Mouse (Mus musculus) gastrocnemius, adult 2 months (tissue): ENCODE measurements around the gene Dnah7c. TPM values are rescaled to one million over a fixed set of nuclear protein-coding genes. Genes with fewer than 3 reads are reported as not detected.

Experiments
- DNase-seq: peaks from one replicate; pipeline ENCODE4 v3.0.0; 2022
- H3K27ac ChIP-seq: fragments of 200-600 bp; 2 replicates; pipeline ENCODE4 v1.8.1; 2022; ENCODE audit warnings: mild to moderate bottlenecking
- H3K4me3 ChIP-seq: fragments of 200-600 bp; 2 replicates; pipeline ENCODE4 v1.8.1; 2022; ENCODE audit warnings: mild to moderate bottlenecking, moderate library complexity
- CTCF ChIP-seq: fragments of 200-600 bp; IDR thresholded peaks from 2 replicates; pipeline ENCODE4 v1.8.1; 2022; ENCODE audit warnings: antibody characterized with exemption, mild to moderate bottlenecking, moderate library complexity
- intact Hi-C: fragments of 180-260 bp; cut with DNase I; formaldehyde crosslinking; loops from one replicate; pipeline ENCODE4 v1.15.1; 2025
- total RNA-seq, 2 experiments: library from RNA; stranded (reverse); gene quantifications; 2 replicates each; pipeline ENCODE4 v1.2.3; 2021

Gene Dnah7c
- total RNA-seq, 2 experiments from 2014 or later: 0.22 TPM; not detected in 1

DNA sequence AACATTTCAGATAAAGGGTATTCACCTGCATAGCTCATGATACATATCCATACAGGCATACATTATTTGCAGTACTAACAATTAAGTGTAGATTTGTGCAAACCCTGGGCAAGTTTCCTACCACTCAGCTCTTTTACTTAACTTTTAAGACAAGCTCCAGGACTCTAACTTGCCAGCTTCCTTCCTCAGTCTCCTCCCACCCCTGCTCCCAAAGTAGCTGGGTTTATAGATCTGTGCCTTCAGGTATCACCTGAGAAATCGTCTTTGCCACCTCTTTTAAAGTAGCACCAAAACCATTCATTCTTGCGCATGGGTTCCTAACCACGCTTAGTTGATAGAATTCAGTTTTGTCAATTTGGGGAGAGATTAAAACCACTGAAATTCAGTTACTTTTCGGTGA, 426.2 kb downstream of the Dnah7c start:
- DNase-seq: no peak
- intact Hi-C loops: loop anchor here (5.0 kb wide), 2 partner anchors 66 to 121 kb away; no protein-coding TSS in a partner anchor
- H3K4me3 ChIP-seq: peak overlapping the region; percentile 97; the same call in 1 of the 2 replicates
- TF ChIP-seq CTCF: no peak
- peak overlapping the region; percentile 99; the same call in 1 of the 2 replicates for H3K27ac ChIP-seq

DNA sequence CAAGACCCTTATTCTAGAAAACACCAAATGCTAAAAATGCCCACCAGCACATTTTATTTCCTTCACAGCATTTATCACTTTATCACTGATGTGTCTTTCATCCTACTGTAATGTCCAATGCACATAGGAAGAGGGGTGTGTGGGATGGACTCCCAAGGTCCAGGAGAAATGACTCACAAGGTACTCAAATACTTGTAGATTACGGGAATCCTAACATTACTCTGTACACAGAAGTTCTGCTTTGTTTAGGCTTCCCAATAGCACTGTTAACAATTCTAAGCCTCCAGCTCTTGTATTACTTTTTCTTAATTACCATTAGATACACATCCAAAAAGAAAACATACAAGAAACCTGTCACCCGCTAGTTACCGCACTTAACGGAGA, 426.8 kb downstream of the Dnah7c start:
- TF ChIP-seq CTCF: no peak
- H3K4me3 ChIP-seq: peak overlapping the region; percentile 97
- intact Hi-C loops: loop anchor here (5.0 kb wide), 2 partner anchors 65 to 120 kb away; no protein-coding TSS in a partner anchor
- no peak for DNase-seq
- peak overlapping the region; percentile 99 for H3K27ac ChIP-seq

DNA sequence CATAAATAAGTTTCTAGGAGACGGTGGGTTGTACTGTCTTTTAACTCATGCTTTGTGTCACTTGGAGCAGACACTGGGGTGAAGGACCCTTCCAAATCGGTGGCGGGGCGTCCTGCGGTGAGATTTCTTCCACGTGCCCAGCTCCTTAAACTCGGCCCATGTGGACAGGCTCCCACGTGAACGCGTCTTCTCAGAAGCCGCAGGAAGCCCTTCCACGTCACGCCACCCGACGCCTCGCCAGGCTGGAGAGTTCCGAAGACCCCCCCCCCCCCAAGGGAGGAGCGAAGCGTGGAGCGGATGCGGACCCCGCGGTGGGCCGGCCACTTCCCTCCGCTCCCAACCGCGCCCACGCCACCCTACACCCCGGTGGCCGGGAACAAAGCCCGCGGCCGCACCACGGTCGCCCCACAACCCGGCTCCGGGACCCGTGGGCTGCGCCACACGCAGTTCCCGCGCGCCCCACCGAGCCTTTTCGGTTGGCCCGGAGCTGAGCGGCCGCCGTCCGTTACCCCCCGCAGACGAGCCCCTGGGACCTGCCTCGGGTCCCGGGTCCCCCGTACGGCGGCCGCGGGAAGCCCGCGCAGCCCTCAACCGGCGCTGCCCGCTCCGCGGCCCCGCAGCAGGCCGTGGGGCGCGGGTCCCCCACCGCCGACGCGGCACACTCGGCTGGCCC, 427.3 kb downstream of the Dnah7c start:
- Histone ChIP-seq H3K27ac (peak overlapping the region; percentile 99), H3K4me3 (peak overlapping the region; percentile 97)
- TF ChIP-seq CTCF: no peak
- peak; percentile 74 for DNase-seq
- intact Hi-C loops: loop anchor here (5.0 kb wide), 2 partner anchors 65 to 120 kb away; no protein-coding TSS in a partner anchor

DNA sequence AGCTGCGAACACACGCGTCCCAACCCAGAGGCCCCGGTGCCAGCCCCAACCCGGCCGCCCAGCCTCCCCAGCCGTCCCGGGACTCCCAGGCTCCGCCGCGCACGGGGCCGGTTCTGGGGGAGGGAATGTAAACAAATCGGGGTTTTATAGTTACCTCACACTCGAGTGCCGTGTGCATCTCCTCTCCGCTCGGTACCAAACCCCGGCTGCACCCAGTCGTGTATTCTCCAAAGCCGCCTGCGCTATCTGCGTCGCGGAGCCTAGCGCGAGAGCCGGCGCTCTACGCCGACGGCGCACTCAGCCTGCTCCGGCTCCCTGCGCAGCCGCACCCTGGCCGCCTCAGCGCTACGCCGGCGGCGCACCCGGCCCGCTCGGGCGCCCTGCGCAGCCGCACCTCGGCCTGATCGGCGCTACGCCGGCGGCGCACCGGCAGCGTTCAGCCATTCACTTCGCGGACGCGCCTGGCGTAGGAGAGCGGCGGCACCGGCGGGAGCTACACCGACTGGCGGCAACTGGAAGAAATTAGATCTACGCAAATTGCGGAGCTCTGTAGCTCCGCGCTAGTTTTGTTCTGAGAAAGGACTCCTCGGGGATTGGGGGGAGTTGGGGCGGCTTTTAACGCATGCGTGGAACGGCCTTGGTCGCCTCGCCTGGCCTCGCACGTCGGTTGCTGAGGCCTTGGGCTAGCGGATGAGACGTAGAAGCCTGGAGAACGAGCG, 428.1 kb downstream of the Dnah7c start:
- peak; percentile 97 for DNase-seq
- H3K27ac ChIP-seq: peak overlapping the region; percentile 99
- intact Hi-C loops: loop anchor here (5.0 kb wide), 2 partner anchors 64 to 119 kb away; no protein-coding TSS in a partner anchor
- peak overlapping the region; percentile 97 for H3K4me3 ChIP-seq
- TF ChIP-seq CTCF: no peak

DNA sequence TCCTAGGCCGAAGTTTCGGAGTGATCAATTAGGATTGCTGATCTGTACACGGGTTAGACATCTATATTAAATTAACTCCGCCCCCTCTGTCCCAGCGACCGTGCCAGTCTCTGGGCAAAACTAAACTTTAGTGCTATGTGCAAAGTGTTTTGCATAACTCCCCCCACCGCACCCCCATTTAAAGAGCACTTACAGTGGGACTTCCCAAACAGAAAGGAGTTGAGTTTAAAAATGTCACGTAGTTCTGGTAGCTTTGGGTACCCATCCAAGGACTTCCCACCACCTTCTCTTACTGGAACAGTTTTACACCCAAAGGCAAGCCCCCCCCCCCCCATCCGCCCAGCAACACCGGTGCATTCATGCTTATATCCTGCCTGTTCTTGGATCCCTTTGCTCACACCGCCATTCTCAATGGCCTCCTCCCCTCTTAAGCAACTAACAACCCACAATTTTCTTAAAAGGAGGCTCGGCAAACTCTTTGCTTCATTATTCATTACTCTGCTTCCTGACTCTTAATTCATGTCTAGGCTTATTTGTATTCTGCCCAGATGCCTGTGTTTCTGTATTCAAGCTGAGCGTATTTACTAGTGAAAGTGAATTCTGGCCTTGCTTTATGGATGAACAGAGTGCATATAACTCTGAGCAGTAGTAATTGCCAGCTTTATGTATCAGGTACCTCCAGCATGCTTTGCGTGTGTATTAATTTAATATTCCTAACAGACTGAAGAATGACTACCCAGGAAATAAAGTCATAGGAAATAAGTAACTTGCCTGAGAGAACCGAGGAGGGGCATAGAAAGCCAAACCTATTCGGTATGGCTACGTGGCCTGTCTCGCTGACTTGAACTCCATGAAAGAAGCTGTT, 428.9 kb downstream of the Dnah7c start:
- intact Hi-C loops: loop anchor here (5.0 kb wide), 2 partner anchors 63 to 118 kb away; no protein-coding TSS in a partner anchor
- no peak for DNase-seq
- TF ChIP-seq CTCF: no peak
- Histone ChIP-seq H3K27ac (peak overlapping the region; percentile 99), H3K4me3 (peak overlapping the region; percentile 97)

DNA sequence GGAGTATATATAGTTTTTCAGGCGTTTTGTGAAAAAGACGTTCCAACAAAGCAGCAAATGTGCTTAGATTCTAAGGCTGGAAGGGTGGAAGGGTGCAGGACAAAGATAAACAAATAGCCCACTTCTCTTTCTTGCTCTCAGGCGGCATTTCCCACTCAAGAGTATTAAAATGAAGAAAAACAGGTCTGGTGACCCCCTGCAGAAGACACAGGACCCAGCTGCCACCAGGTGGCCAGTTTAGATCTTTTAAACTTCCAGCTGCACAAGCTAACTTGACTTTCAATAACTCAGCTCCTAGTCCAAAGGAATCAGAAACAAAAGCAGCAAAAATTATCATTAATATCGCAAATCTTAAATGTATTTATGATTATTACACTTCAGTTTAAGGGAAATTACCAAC, 431.1 kb downstream of the Dnah7c start:
- TF ChIP-seq CTCF: no peak
- intact Hi-C loops: no loop called here
- Histone ChIP-seq H3K4me3 (no peak overlapping the region), H3K27ac (no peak overlapping the region)
- DNase-seq: no peak
